Mouse (Mus musculus) embryonic fibroblast, embryonic 13.5 days (primary cell): ENCODE results near the gene Ly6g5c.

Source experiments
- CTCF ChIP-seq: IDR thresholded peaks from 2 replicates; pipeline ENCODE4 v1.5.1; 2011; ENCODE audit warnings: mild to moderate bottlenecking, control low read depth, low read length, moderate library complexity, borderline replicate concordance; ENCODE audit not compliant: insufficient read depth
- POLR2A ChIP-seq: IDR thresholded peaks from 2 replicates; pipeline ENCODE4 v1.6.1; 2011; ENCODE audit warnings: low read depth, mild to moderate bottlenecking, control low read depth, low read length, moderate library complexity

DNA sequence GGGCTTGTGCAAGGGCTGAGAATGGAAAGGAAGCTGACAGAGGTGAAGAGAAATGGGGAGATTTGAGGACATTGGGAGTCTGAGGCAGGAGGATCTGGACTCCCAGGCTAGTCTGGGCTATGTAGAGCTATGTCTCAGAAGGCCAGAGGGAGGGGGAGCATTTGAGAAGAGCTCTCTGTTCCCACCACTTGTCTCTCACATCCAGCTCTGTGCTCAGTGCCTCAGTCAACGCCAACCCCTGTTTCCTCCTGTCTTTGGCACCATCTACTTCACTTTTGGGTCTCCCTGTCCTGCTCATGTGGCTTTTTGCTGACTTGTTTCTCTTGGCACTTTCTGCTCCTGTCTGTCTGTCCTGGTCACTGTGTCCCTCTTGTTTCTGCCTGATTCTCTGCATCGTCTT lies 30.8 kb upstream of the Ly6g5c start:
- TF ChIP-seq CTCF, result no peak
- no peak for TF ChIP-seq POLR2A
